Mouse (Mus musculus) hindbrain, embryonic 13.5 days (tissue): Measurements from ENCODE around the gene Setd1b. TPM values are rescaled to one million over a fixed set of nuclear protein-coding genes. Genes with fewer than 3 reads are reported as not detected.
A peak's percentile ranks its signal among the peaks of the same experiment; 100 is the strongest.

Experiments used
- ATAC-seq: fragments of 200-750 bp; cut with Nextera tagmentation; 2 replicates; pipeline ENCODE4 v1.8.0; 2017; ENCODE audit warnings: moderate TSS enrichment; ENCODE audit not compliant: low FRiP score
- H3K27ac ChIP-seq: fragments of 300-500 bp; sonication (generic); 2 replicates; pipeline ENCODE4 v1.5.1; 2015; ENCODE audit warnings: inconsistent platforms, mild to moderate bottlenecking, moderate library complexity
- H3K27me3 ChIP-seq: fragments of 300-500 bp; sonication (generic); 2 replicates; pipeline ENCODE4 v1.6.1; 2015; ENCODE audit warnings: mild to moderate bottlenecking, inconsistent platforms
- H3K36me3 ChIP-seq: fragments of 300-500 bp; sonication (generic); 2 replicates; pipeline ENCODE4 v1.6.1; 2015; ENCODE audit warnings: mild to moderate bottlenecking, inconsistent platforms
- H3K4me1 ChIP-seq: fragments of 300-500 bp; sonication (generic); replicated peaks from 2 replicates; pipeline ENCODE4 v1.6.1; 2015; ENCODE audit warnings: inconsistent platforms
- H3K4me2 ChIP-seq: fragments of 300-500 bp; sonication (generic); 2 replicates; pipeline ENCODE4 v1.6.1; 2015; ENCODE audit warnings: inconsistent platforms, mild to moderate bottlenecking, moderate library complexity
- H3K4me3 ChIP-seq: fragments of 300-500 bp; sonication (generic); 2 replicates; pipeline ENCODE4 v1.5.1; 2015; ENCODE audit warnings: mild to moderate bottlenecking, inconsistent platforms
- H3K9ac ChIP-seq: fragments of 300-500 bp; sonication (generic); 2 replicates; pipeline ENCODE4 v1.6.1; 2015; ENCODE audit warnings: mild to moderate bottlenecking, inconsistent platforms
- H3K9me3 ChIP-seq: fragments of 300-500 bp; sonication (generic); 2 replicates; pipeline ENCODE4 v1.6.1; 2016; ENCODE audit warnings: inconsistent platforms
- WGBS: fragments of 180-500 bp; shearing (Covaris S2); methylation state at CpG from one replicate; pipeline ENCODE4 v1.1.7; 2015; 5-methylcytosine and 5-hydroxymethylcytosine counted together
- polyA plus RNA-seq: library from polyadenylated mRNA; unstranded; fragments of >200 nt; fragmentation: Nextera tagmentation; extraction: Ambion mirVana; gene quantifications from 2 replicates; pipeline ENCODE4 v1.2.1, GENCODE M21; 2015

Setd1b gene
- polyA plus RNA-seq, 1 experiment from 2014 or later = 13.1 TPM

- no peak for ATAC-seq
- Histone ChIP-seq H3K4me1 (peaks cover 46% of the 10 kb centered on the region), H3K36me3 (peaks cover 76% of the 10 kb centered on the region), H3K9ac (peak overlapping the region; percentile 35), H3K27me3 (no peaks in the 10 kb centered on the region), H3K9me3 (no peaks in the 10 kb centered on the region), H3K4me3 (no peak overlapping the region), H3K27ac (no peak overlapping the region), H3K4me2 (no peak overlapping the region)
- 87% methylated on average over 9 of the region's 9 CpGs for WGBS
Measured at GRCm38 (mm10) chr5:123130030-123130813, 11.8 kb upstream of the Setd1b start.

GRCm38 (mm10) chr5:123130814-123131148, 11.2 kb upstream of the Setd1b start:
- 88% methylated on average over 5 of the region's 5 CpGs for WGBS
- H3K36me3 ChIP-seq = peaks cover 72% of the 10 kb centered on the region
- H3K27me3 ChIP-seq = no peaks in the 10 kb centered on the region
- no peak overlapping the region for H3K9ac ChIP-seq
- H3K4me2 ChIP-seq = no peak overlapping the region
- H3K4me3 ChIP-seq = no peak overlapping the region
- H3K27ac ChIP-seq = no peak overlapping the region
- no peak for ATAC-seq
- H3K9me3 ChIP-seq = no peaks in the 10 kb centered on the region
- peaks cover 52% of the 10 kb centered on the region for H3K4me1 ChIP-seq

GRCm38 (mm10) chr5:123132308-123133071, 9.5 kb upstream of the Setd1b start, which contains the start of gene Rhof:
Gene Rhof, minus strand, starts transcription at chr5:123132692.
- peaks cover 57% of the 10 kb centered on the region for H3K36me3 ChIP-seq
- peak within 1 kb of the TSS; percentile 100 for H3K27ac ChIP-seq
- peak; percentile 50 for ATAC-seq
- H3K27me3 ChIP-seq = no peaks in the 10 kb centered on the region
- peak within 1 kb of the TSS; percentile 76 for H3K4me3 ChIP-seq
- H3K4me1 ChIP-seq = peaks cover 69% of the 10 kb centered on the region
- no peaks in the 10 kb centered on the region for H3K9me3 ChIP-seq
- peak within 1 kb of the TSS; percentile 100 for H3K4me2 ChIP-seq
- peak within 1 kb of the TSS; percentile 73 for H3K9ac ChIP-seq
- 2% methylated on average over 43 of the region's 44 CpGs for WGBS

DNA sequence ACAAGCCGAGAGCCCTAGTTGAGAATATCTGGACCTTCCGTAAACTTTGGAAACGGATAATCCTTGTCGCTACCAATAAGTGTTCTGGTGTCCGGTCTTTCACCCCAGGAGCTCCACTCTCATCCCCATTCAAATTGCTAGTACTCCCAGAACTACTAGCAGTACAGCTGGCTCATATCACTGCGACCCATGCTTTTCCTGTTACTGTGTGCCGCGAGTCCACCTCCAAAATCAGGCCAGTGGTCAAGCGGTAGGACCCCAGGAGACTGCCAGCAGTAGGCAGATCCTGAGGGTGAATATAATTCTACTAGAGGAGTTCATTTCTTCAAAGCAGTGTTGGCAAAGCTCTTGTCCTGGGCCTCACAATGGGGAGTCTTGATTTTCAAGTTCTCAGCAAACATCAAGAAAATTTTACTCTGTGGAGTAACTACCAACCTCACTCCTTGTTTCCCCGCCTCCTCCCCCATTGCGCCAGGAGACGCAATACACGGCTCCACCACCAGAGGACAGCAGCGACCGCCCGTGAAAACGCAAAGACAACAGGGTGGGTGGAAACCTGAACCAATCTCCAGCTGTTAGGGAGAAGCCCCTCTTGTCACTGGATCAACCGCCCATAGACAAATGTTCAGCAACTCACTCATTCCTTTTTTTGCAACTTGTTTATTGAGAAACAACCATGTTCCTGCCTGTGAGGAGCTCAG, 8.8 kb upstream of the Setd1b start:
- Histone ChIP-seq H3K27me3 (no peaks in the 10 kb centered on the region), H3K4me2 (peak overlapping the region; percentile 100), H3K27ac (peak overlapping the region; percentile 100), H3K4me1 (peaks cover 76% of the 10 kb centered on the region), H3K9me3 (no peaks in the 10 kb centered on the region), H3K4me3 (peak overlapping the region; percentile 76), H3K36me3 (peaks cover 51% of the 10 kb centered on the region), H3K9ac (peak overlapping the region; percentile 100; the same call in 1 of the 2 replicates)
- ATAC-seq = no peak
- 19% methylated on average over 18 of the region's 18 CpGs for WGBS

DNA sequence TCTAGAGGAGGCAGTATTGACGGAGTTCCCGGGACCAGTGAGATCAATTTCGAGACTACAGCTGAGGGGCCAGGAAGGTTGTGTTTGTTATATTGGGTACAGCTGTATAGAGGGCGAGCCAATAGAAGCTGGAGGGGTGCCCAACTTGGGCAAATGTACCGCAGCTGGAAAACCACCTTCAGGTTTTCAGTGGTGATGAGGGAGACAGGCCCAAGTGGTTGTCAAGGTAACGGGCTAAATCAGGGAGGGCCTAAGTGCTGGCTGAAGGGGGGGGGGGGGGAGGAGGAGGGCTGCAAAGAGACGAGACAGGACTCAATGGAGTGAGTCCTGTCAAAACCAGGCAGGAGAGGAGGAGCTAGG, 8.2 kb upstream of the Setd1b start:
- Histone ChIP-seq H3K36me3 (peaks cover 45% of the 10 kb centered on the region), H3K27ac (peak overlapping the region; percentile 100), H3K9me3 (no peaks in the 10 kb centered on the region), H3K9ac (peak overlapping the region; percentile 100), H3K4me1 (peaks cover 75% of the 10 kb centered on the region), H3K27me3 (no peaks in the 10 kb centered on the region), H3K4me3 (peak overlapping the region; percentile 76), H3K4me2 (peak overlapping the region; percentile 100)
- ATAC-seq = no peak
- WGBS = 17% methylated on average over 6 of the region's 7 CpGs

DNA sequence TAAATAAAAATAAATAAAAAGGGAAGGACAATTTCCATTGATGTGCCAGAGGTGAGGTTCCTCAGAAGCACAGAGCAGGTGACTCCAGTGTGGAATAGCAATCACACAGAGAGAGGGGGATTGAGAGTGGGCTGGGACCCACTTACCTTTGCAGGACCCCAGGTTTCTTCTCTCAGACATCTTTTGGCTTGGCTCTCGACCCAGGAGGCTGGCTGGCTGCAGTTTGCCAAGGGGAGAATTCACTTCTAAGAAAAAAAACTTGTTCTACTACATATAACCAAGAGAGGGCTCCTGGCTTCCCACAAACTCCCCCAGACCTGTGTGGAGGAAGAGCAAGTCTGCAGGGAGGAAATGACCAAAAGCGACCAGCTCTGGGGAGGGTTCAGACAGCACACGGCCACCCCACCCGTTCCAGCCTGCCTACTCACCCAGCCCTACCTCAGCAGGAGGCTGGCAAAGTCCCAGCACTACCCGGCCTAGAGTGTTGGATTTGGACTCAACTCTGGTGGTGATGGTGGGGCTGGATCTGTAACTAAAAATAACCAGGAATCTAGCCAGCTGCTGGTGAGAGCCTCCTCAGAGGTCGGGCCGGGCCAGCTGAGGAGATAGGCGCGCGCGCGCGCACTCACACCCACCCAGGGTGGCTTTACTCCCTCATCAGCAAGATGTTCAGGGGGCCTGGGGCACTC, 7.7 kb upstream of the Setd1b start:
- 18% methylated on average over 13 of the region's 13 CpGs for WGBS
- Histone ChIP-seq H3K36me3 (peaks cover 40% of the 10 kb centered on the region), H3K27ac (peak overlapping the region; percentile 100), H3K9ac (peak overlapping the region; percentile 100), H3K9me3 (no peaks in the 10 kb centered on the region), H3K4me1 (peaks cover 71% of the 10 kb centered on the region), H3K27me3 (no peaks in the 10 kb centered on the region), H3K4me2 (peak overlapping the region; percentile 100), H3K4me3 (peak overlapping the region; percentile 76)
- no peak for ATAC-seq

GRCm38 (mm10) chr5:123134875-123135382, 7.1 kb upstream of the Setd1b start:
- peak overlapping the region; percentile 76 for H3K4me3 ChIP-seq
- peak overlapping the region; percentile 100 for H3K27ac ChIP-seq
- WGBS = 22% methylated on average over 8 of the region's 8 CpGs
- peak overlapping the region; percentile 100 for H3K4me2 ChIP-seq
- peak overlapping the region; percentile 100 for H3K9ac ChIP-seq
- no peaks in the 10 kb centered on the region for H3K27me3 ChIP-seq
- H3K9me3 ChIP-seq = no peaks in the 10 kb centered on the region
- peaks cover 71% of the 10 kb centered on the region for H3K4me1 ChIP-seq
- no peak for ATAC-seq
- peaks cover 34% of the 10 kb centered on the region for H3K36me3 ChIP-seq

GRCm38 (mm10) chr5:123135471-123136360, 6.3 kb upstream of the Setd1b start:
- Histone ChIP-seq H3K9ac (peak overlapping the region; percentile 100), H3K36me3 (peaks cover 26% of the 10 kb centered on the region), H3K9me3 (no peaks in the 10 kb centered on the region), H3K4me3 (peak overlapping the region; percentile 76), H3K4me2 (peak overlapping the region; percentile 100), H3K4me1 (peaks cover 71% of the 10 kb centered on the region), H3K27me3 (no peaks in the 10 kb centered on the region), H3K27ac (peak overlapping the region; percentile 100)
- 3% methylated on average over 30 of the region's 30 CpGs for WGBS
- peak; percentile 27 for ATAC-seq

DNA sequence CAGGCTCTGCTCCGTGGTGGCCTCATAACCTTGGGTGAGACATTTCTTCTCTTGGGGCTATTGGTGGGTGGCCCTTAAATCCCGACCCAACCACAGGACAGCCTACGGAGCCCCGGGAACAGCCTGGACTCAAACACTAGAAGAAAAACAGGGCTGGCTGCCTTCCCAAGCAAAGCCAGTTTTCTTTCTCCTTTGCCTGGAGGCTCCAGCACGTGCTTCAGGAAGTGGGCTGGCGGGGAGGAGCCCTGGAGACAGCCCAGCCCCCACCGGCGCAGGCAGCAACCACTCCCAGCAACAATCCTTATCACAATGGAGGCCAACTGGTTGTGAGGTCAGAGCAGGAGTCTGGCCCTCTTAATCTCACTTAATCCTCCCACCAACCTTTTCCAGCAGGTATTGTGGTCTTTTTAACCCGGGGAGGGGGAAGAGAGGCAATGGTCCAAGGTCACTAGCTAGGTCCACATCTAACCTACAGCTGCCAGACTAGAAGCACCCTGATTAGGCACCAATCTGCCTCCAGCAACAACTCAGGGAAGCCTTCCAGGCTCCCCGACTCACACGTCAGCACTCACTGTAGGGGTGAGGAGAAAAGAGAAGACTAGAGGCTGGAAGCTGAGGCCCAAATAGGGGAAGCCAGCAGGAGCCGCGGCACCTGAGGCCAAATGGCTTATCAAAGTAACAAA, 5.5 kb upstream of the Setd1b start:
- no peaks in the 10 kb centered on the region for H3K9me3 ChIP-seq
- under 1% methylated on average over 13 of the region's 13 CpGs for WGBS
- peak overlapping the region; percentile 100 for H3K27ac ChIP-seq
- H3K4me2 ChIP-seq = peak overlapping the region; percentile 100
- no peak; the same call in 1 of the 2 replicates for ATAC-seq
- H3K27me3 ChIP-seq = no peaks in the 10 kb centered on the region
- H3K9ac ChIP-seq = peak overlapping the region; percentile 100
- peaks cover 24% of the 10 kb centered on the region for H3K36me3 ChIP-seq
- H3K4me3 ChIP-seq = peak overlapping the region; percentile 76
- peaks cover 68% of the 10 kb centered on the region for H3K4me1 ChIP-seq

- under 1% methylated on average over 20 of the region's 20 CpGs for WGBS
- peaks cover 60% of the 10 kb centered on the region for H3K4me1 ChIP-seq
- ATAC-seq = no peak
Measured at GRCm38 (mm10) chr5:123137044-123137909, 4.7 kb upstream of the Setd1b start.

More at GRCm38 (mm10) chr5:123137044-123137909, 4.7 kb upstream of the Setd1b start:
- H3K4me2 ChIP-seq = peak overlapping the region; percentile 100
- peaks cover 24% of the 10 kb centered on the region for H3K36me3 ChIP-seq
- H3K4me3 ChIP-seq = peak overlapping the region; percentile 76
- H3K9me3 ChIP-seq = no peaks in the 10 kb centered on the region
- H3K27ac ChIP-seq = peak overlapping the region; percentile 100
- H3K27me3 ChIP-seq = no peaks in the 10 kb centered on the region
- peak overlapping the region; percentile 100 for H3K9ac ChIP-seq
